Mouse (Mus musculus) small intestine, adult 2 months (tissue): ENCODE measurements around the gene Ankfn1. TPM values are rescaled to one million over a fixed set of nuclear protein-coding genes. Genes with fewer than 3 reads are reported as not detected.

ENCODE experiments used
- H3K27ac ChIP-seq: fragments of 200-500 bp; 2 replicates; pipeline ENCODE4 v1.5.1; 2012; ENCODE audit warnings: low read depth, low read length, control low read depth, inconsistent platforms; ENCODE audit not compliant: insufficient read depth
- H3K27me3 ChIP-seq: fragments of 200-500 bp; 2 replicates; pipeline ENCODE4 v1.6.1; 2012; ENCODE audit warnings: mild to moderate bottlenecking, moderate library complexity, low read length, inconsistent platforms; ENCODE audit not compliant: control insufficient read depth, insufficient read depth
- H3K36me3 ChIP-seq: fragments of 200-500 bp; 2 replicates; pipeline ENCODE4 v1.6.1; 2012; ENCODE audit warnings: mild to moderate bottlenecking, low read length, control low read depth, inconsistent platforms; ENCODE audit not compliant: control insufficient read depth, insufficient read depth
- H3K4me1 ChIP-seq: fragments of 200-500 bp; 2 replicates; pipeline ENCODE4 v1.6.1; 2012; ENCODE audit warnings: low read length, inconsistent platforms, mixed read lengths; ENCODE audit not compliant: control insufficient read depth, insufficient read depth, insufficient read length
- H3K4me3 ChIP-seq: fragments of 200-500 bp; 2 replicates; pipeline ENCODE4 v1.5.1; 2012; ENCODE audit warnings: low read depth, mild to moderate bottlenecking, control low read depth, inconsistent platforms, low read length, moderate library complexity
- CTCF ChIP-seq: fragments of 200-500 bp; IDR thresholded peaks from 2 replicates; pipeline ENCODE4 v1.5.1; 2012; ENCODE audit warnings: low read depth, mild to moderate bottlenecking, control low read depth, inconsistent platforms, low read length, moderate library complexity, mixed read lengths; ENCODE audit not compliant: insufficient replicate concordance, insufficient read length; ENCODE audit errors: extremely low read depth
- POLR2A ChIP-seq: fragments of 200-500 bp; IDR thresholded peaks from 2 replicates; pipeline ENCODE4 v1.6.1; 2012; ENCODE audit warnings: low read depth, mild to moderate bottlenecking, control low read depth, inconsistent platforms, low read length, moderate library complexity
- WGBS: fragments of 180-500 bp; shearing (Covaris S2); methylation state at CpG from one replicate; pipeline ENCODE4 v1.1.7; 2018; 5-methylcytosine and 5-hydroxymethylcytosine counted together
- polyA plus RNA-seq: library from polyadenylated mRNA; depleted of rRNA; stranded (reverse); fragments of >200 nt; gene quantifications from 2 replicates; pipeline ENCODE4 v1.2.3, GENCODE M21; 2012

Ankfn1 gene
- polyA plus RNA-seq, 1 experiment: 0.05 TPM

DNA sequence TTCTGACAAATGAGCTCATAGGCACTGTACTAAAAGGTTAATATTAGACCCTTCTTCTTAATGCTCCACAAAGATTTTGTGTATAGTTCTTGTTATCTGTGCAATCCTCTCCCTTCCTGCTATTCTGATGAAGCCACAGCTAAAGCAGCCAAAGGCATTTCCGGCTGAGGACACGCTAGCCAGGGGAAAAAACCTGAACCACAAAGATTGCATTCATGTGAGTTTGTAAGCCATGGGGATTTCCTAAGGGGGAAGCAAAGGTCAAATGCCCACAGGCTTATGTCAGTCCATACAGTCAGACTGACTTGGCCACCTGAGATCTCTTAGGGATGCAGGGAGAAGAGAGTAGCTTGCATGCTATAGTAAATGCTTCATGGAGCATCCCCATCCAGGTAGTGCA is 146.1 kb downstream of the Ankfn1 start:
- Histone ChIP-seq H3K27me3 (no peaks in the 10 kb centered on the region), H3K27ac (no peak overlapping the region), H3K4me1 (no peaks in the 10 kb centered on the region), H3K36me3 (no peaks in the 10 kb centered on the region), H3K4me3 (no peak overlapping the region)
- WGBS: 85% methylated on average over 2 of the region's 2 CpGs
- TF ChIP-seq POLR2A: no peak
- TF ChIP-seq CTCF: no peak

DNA sequence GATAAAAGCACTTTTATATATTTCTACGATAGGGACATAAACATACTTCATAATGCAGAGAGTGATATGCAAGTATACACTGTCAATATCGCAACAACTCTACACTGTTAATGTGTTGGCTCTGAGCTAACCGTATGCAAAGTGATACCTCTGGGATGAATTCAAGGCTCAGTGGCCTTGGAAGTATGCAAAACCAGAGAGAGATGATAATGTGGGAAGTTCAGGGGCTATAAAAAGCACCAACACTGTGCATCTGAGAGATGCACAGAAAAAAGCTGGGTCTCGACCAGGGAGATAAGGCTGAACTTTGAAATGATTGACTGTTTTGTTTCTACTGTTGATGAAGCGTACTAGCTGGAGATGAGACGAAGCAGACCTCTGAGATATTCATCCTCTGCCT is 148.9 kb downstream of the Ankfn1 start:
- H3K27me3 ChIP-seq: no peaks in the 10 kb centered on the region
- H3K4me3 ChIP-seq: no peak overlapping the region
- TF ChIP-seq CTCF: no peak
- TF ChIP-seq POLR2A: no peak
- no peaks in the 10 kb centered on the region for H3K36me3 ChIP-seq
- no peak overlapping the region for H3K27ac ChIP-seq
- H3K4me1 ChIP-seq: no peaks in the 10 kb centered on the region
- WGBS: 73% methylated on average over 6 of the region's 6 CpGs

DNA sequence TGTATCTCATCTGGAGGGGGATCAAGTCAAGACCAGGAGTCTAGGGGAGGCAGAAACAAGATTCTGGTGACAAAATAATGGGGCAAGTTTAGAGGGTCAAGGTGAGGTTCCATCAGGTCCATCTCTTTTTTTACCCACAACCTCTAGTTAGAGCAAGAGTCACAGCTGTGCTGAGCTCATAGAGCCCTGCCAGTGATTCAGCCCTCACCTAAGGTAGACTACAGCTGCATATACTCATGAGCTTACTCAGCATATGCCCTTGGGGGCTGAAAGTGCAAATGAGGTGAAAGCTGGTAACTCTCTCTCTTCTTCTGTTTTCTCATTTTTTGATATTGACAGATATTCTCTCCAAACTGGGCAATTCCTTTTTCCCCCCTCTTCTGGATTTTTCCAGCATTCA is 150.2 kb downstream of the Ankfn1 start:
- no peaks in the 10 kb centered on the region for H3K4me1 ChIP-seq
- no peak overlapping the region for H3K27ac ChIP-seq
- H3K4me3 ChIP-seq: no peak overlapping the region
- no peaks in the 10 kb centered on the region for H3K27me3 ChIP-seq
- no peaks in the 10 kb centered on the region for H3K36me3 ChIP-seq
- TF ChIP-seq POLR2A (no peak), CTCF (no peak)

DNA sequence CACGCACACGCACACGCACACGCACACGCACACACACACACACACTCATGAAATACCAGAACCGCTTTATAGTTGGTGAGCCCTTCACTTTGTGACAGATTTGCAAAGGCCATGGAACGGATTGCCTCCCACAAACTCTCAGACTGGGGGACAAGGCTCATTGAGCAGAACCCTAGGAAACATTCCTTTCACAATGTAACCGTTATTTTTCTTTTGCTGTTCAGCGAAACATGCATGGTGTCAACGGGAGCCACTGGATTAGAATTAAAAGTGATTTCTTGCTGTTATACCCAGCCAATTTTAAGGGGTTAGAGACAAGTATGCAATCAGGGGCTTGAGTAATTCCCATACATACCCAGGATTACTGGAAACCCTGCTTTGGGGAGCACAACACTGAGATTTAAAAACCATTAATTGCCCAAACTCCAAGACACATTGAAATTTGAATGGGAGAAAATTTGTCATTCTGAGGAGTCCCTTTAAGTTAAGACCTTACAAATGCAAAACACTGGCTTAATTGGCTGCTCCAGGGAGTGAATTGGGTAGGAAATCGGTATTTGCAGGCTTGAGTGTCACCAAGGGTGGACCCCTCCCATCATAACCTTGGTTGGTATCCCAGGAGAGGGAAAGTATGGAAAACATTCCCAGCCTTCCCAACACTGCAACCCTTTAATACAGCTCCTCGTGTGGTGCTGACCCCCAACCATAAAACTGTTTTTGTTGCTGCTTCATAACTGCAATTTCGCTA is 153.6 kb downstream of the Ankfn1 start:
- 89% methylated on average over 13 of the region's 13 CpGs for WGBS
- H3K4me3 ChIP-seq: no peak overlapping the region
- no peaks in the 10 kb centered on the region for H3K36me3 ChIP-seq
- TF ChIP-seq POLR2A (no peak), CTCF (no peak)
- no peaks in the 10 kb centered on the region for H3K27me3 ChIP-seq
- no peak overlapping the region for H3K27ac ChIP-seq
- H3K4me1 ChIP-seq: no peaks in the 10 kb centered on the region

DNA sequence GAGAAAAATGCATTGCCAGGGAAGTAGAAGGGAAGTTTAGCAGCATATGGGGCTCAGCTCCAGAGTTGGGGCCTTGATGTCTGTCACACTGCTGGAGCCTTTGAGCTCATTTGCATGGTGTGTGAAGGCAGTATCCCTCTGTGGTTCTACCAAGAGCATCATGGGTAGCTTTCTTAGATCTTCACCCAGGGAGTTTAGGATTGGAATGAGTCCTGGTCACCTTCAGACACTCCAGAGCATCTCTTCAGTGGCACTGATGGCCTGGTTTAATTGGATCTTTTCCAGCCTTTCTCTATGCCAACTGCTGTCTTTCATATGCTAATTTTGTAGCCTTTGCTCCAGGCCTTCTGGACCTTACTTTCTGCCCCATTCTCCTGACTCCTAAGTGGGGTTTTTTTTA is 157.5 kb downstream of the Ankfn1 start:
- Histone ChIP-seq H3K36me3 (no peaks in the 10 kb centered on the region), H3K4me1 (no peaks in the 10 kb centered on the region), H3K4me3 (no peak overlapping the region), H3K27ac (no peak overlapping the region), H3K27me3 (no peaks in the 10 kb centered on the region)
- TF ChIP-seq POLR2A (no peak), CTCF (no peak)

DNA sequence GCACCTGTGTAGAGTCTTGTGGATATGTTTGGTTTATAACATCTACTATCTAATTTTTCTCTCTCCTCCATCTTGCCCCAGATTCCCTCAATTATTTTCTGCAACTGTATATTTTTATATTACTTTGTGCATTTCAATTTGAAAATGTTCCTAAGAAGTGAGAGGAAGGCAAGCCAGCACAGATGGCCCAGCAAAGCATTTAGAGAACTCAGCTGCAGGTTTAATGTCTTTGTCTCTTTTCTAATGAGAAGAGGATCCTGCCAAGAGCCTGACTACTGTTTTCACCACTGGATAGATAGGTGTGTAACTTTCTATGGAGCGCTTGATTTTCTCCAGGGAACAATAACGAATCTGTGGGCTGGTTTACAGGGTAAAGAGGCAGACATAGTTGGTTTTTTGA is 161.6 kb downstream of the Ankfn1 start:
- TF ChIP-seq CTCF (no peak), POLR2A (no peak)
- Histone ChIP-seq H3K4me1 (no peaks in the 10 kb centered on the region), H3K27me3 (no peaks in the 10 kb centered on the region), H3K27ac (no peak overlapping the region), H3K36me3 (no peaks in the 10 kb centered on the region), H3K4me3 (no peak overlapping the region)
- WGBS: 74% methylated on average over 2 of the region's 2 CpGs

DNA sequence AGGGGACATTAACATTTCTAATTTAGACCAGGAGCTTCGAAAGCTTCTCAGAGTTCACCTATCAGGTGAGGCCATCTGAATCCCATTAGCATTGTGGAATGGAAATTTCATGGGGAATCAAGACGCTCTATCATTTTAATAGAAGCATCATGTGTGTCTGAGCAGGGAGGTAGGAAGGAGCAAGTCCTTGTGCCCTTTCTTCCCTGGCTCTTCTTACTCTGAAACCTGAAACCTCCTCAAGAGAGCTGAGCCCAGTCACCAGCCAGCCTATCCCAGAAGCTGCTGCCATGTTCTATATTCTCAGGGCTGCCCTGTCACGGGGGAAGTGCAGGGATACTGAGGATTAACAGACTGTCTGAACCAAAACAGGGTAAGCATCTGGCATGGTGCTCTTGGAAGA is 165.9 kb downstream of the Ankfn1 start:
- H3K27me3 ChIP-seq: no peaks in the 10 kb centered on the region
- no peak overlapping the region for H3K4me3 ChIP-seq
- H3K4me1 ChIP-seq: no peaks in the 10 kb centered on the region
- no peaks in the 10 kb centered on the region for H3K36me3 ChIP-seq
- WGBS: 60% methylated on average over 3 of the region's 3 CpGs
- no peak for TF ChIP-seq POLR2A
- TF ChIP-seq CTCF: no peak
- no peak overlapping the region for H3K27ac ChIP-seq
